Mouse (Mus musculus): ENCODE measurements at regions not wholly inside any gene's neighbourhood (a gene's known extent, or its start where the extent isn't known, plus 50 kb on each side); places are given as distances from the start of the nearest gene placed in this dataset.
A peak's percentile ranks its signal among the peaks of the same experiment; 100 is the strongest.
"Not testable (repeated sequence)": the region's sequence is repeated elsewhere in the genome, so short reads cannot be mapped to it uniquely, and the experiment has no call there.

GRCm38 (mm10) chr12:117327086-117327485 lies 189.2 kb upstream of the Rapgef5 start:
- not testable (repeated sequence) for DNase-seq (ENCODE audit: low spot score)

GRCm38 (mm10) chr12:117330418-117330817 lies 185.9 kb upstream of the Rapgef5 start:
- no peak for DNase-seq (ENCODE audit: low spot score)

DNA sequence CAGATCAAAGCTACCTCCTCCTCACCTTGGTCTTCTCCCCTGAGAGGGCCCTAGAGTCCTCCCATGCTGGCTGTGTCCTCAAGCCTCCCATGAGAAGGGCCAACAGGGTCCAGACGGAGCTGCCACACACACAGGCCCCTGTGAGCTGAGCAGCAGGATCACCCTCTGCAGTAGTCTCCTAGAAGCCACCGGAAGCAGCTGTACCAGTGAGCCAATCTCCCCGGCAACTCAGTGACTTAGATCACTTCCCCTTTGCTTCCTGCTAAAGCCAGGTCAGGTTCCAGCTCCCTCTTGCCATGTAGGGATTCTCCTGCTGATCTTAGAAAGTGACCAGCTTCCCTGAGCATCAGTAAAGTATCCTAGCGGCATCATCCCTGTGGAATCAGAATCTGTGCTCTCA lies 179.4 kb upstream of the Rapgef5 start:
- DNase-seq (ENCODE audit: low spot score), result no peak

DNA sequence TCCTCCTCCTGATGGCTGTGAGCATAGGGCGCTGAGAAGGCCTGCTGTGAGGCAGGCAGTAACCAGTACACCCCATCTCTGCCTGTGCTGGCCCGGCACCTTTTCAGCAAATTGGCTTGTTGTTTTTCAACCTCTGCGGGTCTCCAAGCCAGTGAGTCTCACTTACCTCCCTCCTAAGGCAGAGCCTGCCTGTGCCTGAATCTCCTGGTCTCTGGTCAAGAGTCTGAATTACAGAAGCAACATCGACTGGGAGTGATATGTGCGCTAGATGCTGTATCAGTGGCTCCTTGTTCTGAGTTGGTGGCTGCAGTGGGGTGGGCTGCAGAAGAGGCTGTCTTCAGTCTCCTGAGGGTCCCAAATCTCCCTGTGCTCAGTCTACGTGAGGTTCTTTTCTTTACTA lies 174.0 kb upstream of the Rapgef5 start:
- DNase-seq (ENCODE audit: low spot score), result no peak

- no peak for DNase-seq (ENCODE audit: low spot score)
These were observed 173.2 kb upstream of the Rapgef5 start for GRCm38 (mm10) chr12:117343121-117343520.

GRCm38 (mm10) chr12:117343605-117344004 lies 172.7 kb upstream of the Rapgef5 start:
- DNase-seq (ENCODE audit: low spot score), result not testable (repeated sequence)

DNA sequence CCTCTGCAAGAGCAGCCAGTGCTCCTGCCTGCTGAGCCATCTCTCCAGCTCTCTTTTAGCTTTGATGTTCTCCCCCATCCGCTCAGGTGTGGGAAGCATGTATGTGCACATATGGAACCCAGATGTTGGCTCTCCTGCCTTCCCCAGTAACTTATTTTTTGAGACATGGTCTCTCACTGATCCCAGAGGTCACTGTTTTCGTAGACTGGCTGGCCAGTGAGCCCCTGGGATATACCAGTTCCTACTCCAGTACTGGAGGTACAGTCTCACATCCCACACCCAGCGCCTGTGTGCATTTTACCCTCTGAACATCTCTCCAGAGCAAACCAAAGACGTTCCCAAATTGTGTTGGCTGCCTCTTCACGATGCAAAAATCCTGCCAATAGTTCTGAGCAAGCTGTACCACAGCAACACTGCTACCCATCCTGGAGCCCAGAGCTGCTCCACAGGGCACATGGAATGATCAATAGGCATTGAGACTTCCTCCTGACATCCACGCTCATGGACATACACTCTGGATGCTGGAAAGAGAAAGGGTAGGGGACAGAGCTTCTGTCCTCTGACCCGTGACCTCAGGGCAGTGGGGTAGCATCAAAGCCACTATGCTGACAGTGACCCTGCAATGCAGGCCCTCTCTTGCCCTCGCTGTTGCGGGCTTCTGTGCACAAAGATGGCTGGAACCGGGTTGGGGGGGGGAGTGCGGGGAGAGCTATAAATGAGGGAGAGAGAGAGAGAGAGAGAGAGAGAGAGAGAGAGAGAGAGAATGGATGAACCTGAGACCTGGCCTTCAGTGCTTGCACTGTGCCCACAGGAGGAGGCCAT lies 171.8 kb upstream of the Rapgef5 start:
- DNase-seq (ENCODE audit: low spot score), result peak; percentile 26

- peak; percentile 81 for DNase-seq (ENCODE audit: low spot score)
These were observed 170.9 kb upstream of the Rapgef5 start for GRCm38 (mm10) chr12:117345088-117345977.

GRCm38 (mm10) chr12:117346091-117346490 lies 170.2 kb upstream of the Rapgef5 start:
- no peak for DNase-seq (ENCODE audit: low spot score)

- DNase-seq (ENCODE audit: low spot score), result no peak
These were observed 169.1 kb upstream of the Rapgef5 start for GRCm38 (mm10) chr12:117347135-117347534.

GRCm38 (mm10) chr12:117348516-117348915 lies 167.8 kb upstream of the Rapgef5 start:
- DNase-seq (ENCODE audit: low spot score), result no peak

- DNase-seq (ENCODE audit: low spot score), result no peak
These were observed 164.4 kb upstream of the Rapgef5 start for GRCm38 (mm10) chr12:117351900-117352299.

- DNase-seq (ENCODE audit: low spot score), result no peak
These were observed 163.8 kb upstream of the Rapgef5 start for GRCm38 (mm10) chr12:117352511-117352910.

GRCm38 (mm10) chr12:117352938-117353337 lies 163.3 kb upstream of the Rapgef5 start:
- DNase-seq (ENCODE audit: low spot score), result no peak

- DNase-seq (ENCODE audit: low spot score), result no peak
These were observed 158.5 kb upstream of the Rapgef5 start for GRCm38 (mm10) chr12:117357811-117358210.

DNA sequence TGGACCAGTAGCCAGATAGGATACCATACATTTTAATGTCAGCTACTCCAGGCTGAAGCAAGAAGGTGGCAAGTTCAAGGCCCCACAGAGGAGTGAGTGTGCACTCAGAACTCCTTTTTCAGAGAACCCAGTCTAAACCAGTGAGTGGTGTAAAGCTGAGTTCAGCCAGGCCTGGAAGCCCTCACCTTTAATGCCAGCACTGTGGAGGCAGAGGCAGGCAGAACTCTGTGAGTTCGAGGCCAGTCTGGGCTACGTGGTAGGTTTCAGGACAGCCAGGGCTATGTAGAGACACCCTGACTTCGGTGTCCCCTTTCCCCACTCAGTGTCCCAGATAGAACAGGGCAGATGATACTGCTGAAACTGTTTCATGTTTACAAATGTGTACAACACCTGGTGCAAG lies 157.4 kb upstream of the Rapgef5 start:
- DNase-seq (ENCODE audit: low spot score), result no peak

GRCm38 (mm10) chr12:117360215-117360614 lies 156.1 kb upstream of the Rapgef5 start:
- no peak for DNase-seq (ENCODE audit: low spot score)

GRCm38 (mm10) chr12:117361826-117362225 lies 154.5 kb upstream of the Rapgef5 start:
- DNase-seq (ENCODE audit: low spot score), result no peak

DNA sequence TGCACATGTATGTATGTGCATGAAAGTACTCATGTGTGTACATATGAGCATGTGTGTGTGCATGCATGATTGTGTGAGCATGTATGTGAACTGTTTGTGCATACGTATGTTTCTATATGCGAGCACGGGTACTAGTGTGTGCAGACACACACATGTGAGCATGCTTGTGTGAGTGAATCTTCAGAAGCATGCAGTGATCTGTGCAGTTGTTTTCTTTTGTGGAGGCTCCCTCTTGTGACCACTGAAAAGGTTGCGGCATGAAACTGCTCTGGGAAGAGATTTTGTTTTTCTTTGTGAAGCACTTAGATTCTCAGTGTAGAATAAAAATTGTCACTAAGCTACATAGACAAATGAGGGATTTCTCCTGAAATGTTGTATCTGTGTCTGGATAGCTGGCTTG lies 152.8 kb upstream of the Rapgef5 start:
- DNase-seq (ENCODE audit: low spot score), result not testable (repeated sequence)

GRCm38 (mm10) chr12:117365181-117365580 lies 151.1 kb upstream of the Rapgef5 start:
- no peak for DNase-seq (ENCODE audit: low spot score)

GRCm38 (mm10) chr12:117365876-117366275 lies 150.4 kb upstream of the Rapgef5 start:
- no peak for DNase-seq (ENCODE audit: low spot score)

- DNase-seq (ENCODE audit: low spot score), result no peak
These were observed 137.9 kb upstream of the Rapgef5 start for GRCm38 (mm10) chr12:117378297-117378887.

Measured in left cerebral cortex, adult 11 months (tissue).